8 mouse cellular contexts compared by ENCODE assay signal in the genomic region with DNA sequence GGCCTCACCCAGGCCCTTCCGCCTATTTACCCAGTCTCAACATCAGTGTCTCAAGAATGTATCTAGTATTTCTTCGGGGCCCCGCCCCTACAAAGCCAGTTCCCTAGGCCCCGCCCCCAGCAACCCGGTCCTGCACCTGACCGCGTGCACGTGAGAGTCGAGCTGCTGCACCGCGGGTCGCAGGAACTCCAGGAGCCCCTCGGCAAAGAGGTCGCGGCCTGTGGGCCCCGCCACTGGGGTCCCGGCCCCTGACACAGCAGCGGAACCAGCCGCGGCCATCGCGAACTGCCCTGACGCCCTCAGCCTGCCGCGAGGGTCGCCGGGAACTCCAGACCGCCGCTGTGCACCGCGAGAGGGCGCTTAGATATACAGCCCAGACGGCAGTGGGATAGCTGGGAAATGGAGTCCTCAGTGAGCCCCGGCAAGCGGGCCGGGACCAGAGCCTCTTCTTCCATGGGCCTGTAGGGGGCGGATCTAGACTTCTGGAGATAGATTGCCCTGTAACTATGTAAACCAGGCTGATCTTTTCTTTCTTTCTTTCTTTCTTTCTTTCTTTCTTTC. TPM values are rescaled to one million over a fixed set of nuclear protein-coding genes. Genes with fewer than 3 reads are reported as not detected.
A peak's percentile ranks its signal among the peaks of the same experiment; 100 is the strongest.
DNase-seq lines count a peak whose midpoint lies in the region; ATAC-seq and TF ChIP-seq lines count a peak whose summit lies in the region.

A gene (minus strand): TSS at position 338 of the 561 bp plus-strand sequence.

- intact Hi-C loops in heart, postnatal 25 days (cut with DNase I) = loop anchor here (1.0 to 5.0 kb wide), 3 partner anchors 14 to 217 kb away; a partner anchor contains a TSS

- peak; percentile 60; the same call in 1 of the 2 replicates for TF ChIP-seq POLR2A in lung, adult 2 months (IDR thresholded peaks at IDR 0.05; ENCODE audit: borderline replicate concordance, extremely low read depth, low read depth, low read length)

- DNase-seq in ES-CJ7 (ENCODE audit: low read depth, low spot score) = peak; percentile 95
- peak; percentile 93 for DNase-seq in cerebellum, adult 11 months
- DNase-seq in heart, postnatal 25 days (ENCODE audit: low spot score) = peak; percentile 91
- peak; percentile 91 to 97 for DNase-seq in layer of hippocampus, adult 18-20 months (ENCODE audit: low spot score in 2 of 2)
- DNase-seq in lung, adult 2 months = peak; percentile 97
- peak; percentile 89 to 92 for DNase-seq in thymus, adult 18-20 months

- peak; percentile 70 for TF ChIP-seq CTCF in lung, adult 2 months (IDR thresholded peaks at IDR 0.05; ENCODE audit: insufficient read depth, low read length)

- peaks cover 7% of the 10 kb centered on the region for H3K4me1 ChIP-seq in forebrain, embryonic 15.5 days
- H3K4me1 ChIP-seq in lung, adult 2 months (ENCODE audit: control insufficient read depth, insufficient read depth, low read length) = peaks cover 3% of the 10 kb centered on the region; the same call in 1 of the 2 replicates

- peak within 1 kb of the TSS; percentile 81 for H3K27ac ChIP-seq in forebrain, embryonic 15.5 days (replicated peaks)

- peak within 1 kb of the TSS; percentile 59 for H3K4me3 ChIP-seq in forebrain, embryonic 15.5 days
- H3K4me3 ChIP-seq in lung, adult 2 months (replicated peaks; ENCODE audit: extremely low read depth, low read depth, low read length) = peak within 1 kb of the TSS; percentile 97

- ATAC-seq in forebrain, embryonic 15.5 days (replicated peaks) = peak; percentile 98
- ATAC-seq in neutrophil, adult 5-6 weeks (ENCODE audit: extremely low read depth, insufficient number of reproducible peaks, low FRiP score, poor library complexity, severe bottlenecking) = peak; percentile 98

- H3K27me3 ChIP-seq in forebrain, embryonic 15.5 days = no peaks in the 10 kb centered on the region

- under 1% methylated on average over 37 of the region's 37 CpGs for WGBS in forebrain, embryonic 15.5 days
- WGBS in lung, adult 2 months = under 1% methylated on average over 37 of the region's 37 CpGs

- H3K9ac ChIP-seq in forebrain, embryonic 15.5 days (replicated peaks) = peak within 1 kb of the TSS; percentile 68

- peaks cover 37% of the 10 kb centered on the region for H3K36me3 ChIP-seq in forebrain, embryonic 15.5 days

- H3K4me2 ChIP-seq in forebrain, embryonic 15.5 days (replicated peaks) = peak within 1 kb of the TSS; percentile 52

- no peaks in the 10 kb centered on the region for H3K9me3 ChIP-seq in forebrain, embryonic 15.5 days

RNA-seq across cellular contexts. Expression of the gene that starts here (rescaled TPM):
- 76.1 and 81.8 TPM in 2 replicates for polyA plus RNA-seq in forebrain, embryonic 15.5 days (2015; fragmentation: Nextera tagmentation; extraction: Ambion mirVana)
- 10 to 100 TPM; 59.5 to 62.6 TPM for total RNA-seq in heart, postnatal 25 days (2021)
- 10 to 100 TPM; 58.7 to 59.6 TPM for total RNA-seq in layer of hippocampus, adult 18-20 months (2021)
- 29.0 and 47.3 TPM in 2 replicates for polyA plus RNA-seq in lung, adult 2 months (2012; rRNA removed)
- total RNA-seq in neutrophil, adult 5-6 weeks (2017) = 41.6 and 45.4 TPM in 2 replicates

Comparison
In these comparisons a context has a peak if more than half of its experiments do, and no peak if none do; other contexts are left out.
1. Peak in every context shown above with its lines: DNase-seq, ATAC-seq, H3K4me3 ChIP-seq and H3K27ac ChIP-seq.